Mouse (Mus musculus) brain, embryonic 14.5 days (tissue): Measurements from ENCODE around the gene Rangap1.

Experiments used
- CTCF ChIP-seq: fragments of 200-500 bp; IDR thresholded peaks from 2 replicates; pipeline ENCODE4 v1.5.1; 2012; ENCODE audit warnings: inconsistent platforms, mild to moderate bottlenecking, moderate library complexity, borderline replicate concordance; ENCODE audit not compliant: insufficient read depth, insufficient read length; ENCODE audit errors: extremely low read depth
- POLR2A ChIP-seq: fragments of 200-500 bp; IDR thresholded peaks from 2 replicates; pipeline ENCODE4 v1.6.1; 2012; ENCODE audit warnings: mild to moderate bottlenecking, inconsistent platforms, borderline replicate concordance; ENCODE audit not compliant: poor library complexity, insufficient read depth, insufficient read length, severe bottlenecking; ENCODE audit errors: extremely low read depth

DNA sequence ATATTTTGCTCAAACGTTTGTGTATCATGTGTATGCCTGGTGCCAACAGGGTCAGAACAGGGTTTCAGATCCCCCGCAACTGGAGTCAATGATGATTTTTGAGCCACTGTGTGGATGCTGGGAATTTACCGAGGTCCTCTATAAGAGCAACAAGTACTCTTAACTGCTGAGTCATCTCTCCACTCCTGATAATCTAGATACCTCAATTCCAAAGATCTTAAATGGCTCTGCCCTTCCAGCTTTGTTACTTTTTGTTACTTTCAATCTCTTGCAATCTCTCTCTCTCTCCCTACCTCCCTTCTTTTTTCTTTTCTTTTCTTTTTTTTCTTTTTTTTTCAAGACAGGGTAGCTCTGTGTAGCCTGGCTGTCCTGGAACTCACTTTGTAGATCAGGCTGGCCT lies 10.3 kb downstream of the Rangap1 start:
- no peak for TF ChIP-seq CTCF
- TF ChIP-seq POLR2A, result no peak
